In the genomic region with DNA sequence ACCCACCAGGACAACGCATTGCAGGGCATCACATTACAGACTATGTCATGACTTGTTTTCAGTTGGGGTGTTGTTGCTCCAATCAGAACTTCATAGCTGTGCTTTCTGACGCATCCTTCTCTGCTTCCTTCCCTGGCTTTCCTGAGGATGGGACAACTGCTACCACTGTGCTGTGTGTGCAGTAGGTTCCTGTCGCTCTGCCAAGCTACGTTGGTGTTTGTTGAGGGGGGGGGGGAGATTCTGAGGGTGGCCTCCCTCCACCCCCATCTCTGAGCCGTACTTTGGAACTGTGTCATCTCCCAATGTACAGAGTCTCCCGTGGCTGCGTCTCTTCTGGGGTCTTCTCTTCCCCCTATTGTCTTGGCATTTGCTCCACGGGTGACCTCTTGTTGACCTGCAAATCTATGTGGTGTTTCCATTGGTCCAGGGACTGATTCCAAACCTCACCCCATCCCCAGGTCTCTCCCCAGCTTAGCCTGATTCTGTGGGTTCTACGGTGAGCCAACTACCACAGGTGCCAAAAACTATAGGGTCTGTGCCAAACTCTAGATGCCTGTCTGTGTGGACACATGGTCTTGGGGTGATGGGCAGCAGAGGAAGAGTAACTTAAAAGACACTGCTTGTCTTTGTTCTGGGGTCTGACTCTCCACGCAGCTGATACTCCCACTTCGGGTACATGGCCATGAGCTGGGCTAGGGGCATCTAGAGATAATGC, we compare ENCODE assay signal across 30 mouse cellular contexts. TPM values are rescaled to one million over a fixed set of nuclear protein-coding genes. Genes with fewer than 3 reads are reported as not detected.
DNase-seq lines count a peak whose midpoint lies in the region; ATAC-seq and TF ChIP-seq lines count a peak whose summit lies in the region.
"Had no signal": no experiment of that assay in that cellular context is flagged by ENCODE, and none has a peak within 500 bp of the region (broad histone marks: within the 10 kb centered on the region; RNA-seq: fewer than 3 reads in every experiment).

No protein-coding gene starts in this region.

- TF ChIP-seq CTCF in E14TG2a.4 (conservative IDR thresholded peaks at IDR 0.05; ENCODE audit: low read length) = no peak
- TF ChIP-seq CTCF in cerebellum, adult 2 months (IDR thresholded peaks at IDR 0.05; ENCODE audit: borderline replicate concordance, insufficient read depth, low read depth, low read length) = no peak

- peak overlapping the region; percentile 7; the same call in 1 of the 2 replicates for H3K4me2 ChIP-seq in forebrain, embryonic 13.5 days
- H3K4me2 ChIP-seq in forebrain, embryonic 12.5 days = no peak overlapping the region
- H3K4me2 ChIP-seq: forebrain, embryonic 15.5 days; hindbrain, embryonic 15.5 days; limb, embryonic 13.5 days; liver, embryonic 11.5 days; lung, embryonic 15.5 days; midbrain, embryonic 11.5 days; neural tube, embryonic 13.5 days had no signal

- peak; percentile 65 to 81 for DNase-seq in cerebellum, adult 2 months
- DNase-seq in cerebellum, postnatal 14 days = peak; percentile 78 to 83
- no peak for DNase-seq in limb, embryonic 10.5 days (ENCODE audit: low spot score)
- DNase-seq in thymus, postnatal 14 days = no peak
- DNase-seq: adrenal gland, adult 8-10 months; heart, adult 2 months; heart, postnatal 10 days; kidney, adult 11 months; kidney, postnatal 14 days; layer of hippocampus, adult 9-11 months; spleen, adult 18-20 months; thymus, postnatal 25 days had no signal

- H3K9ac ChIP-seq in forebrain, embryonic 13.5 days = no peak overlapping the region
- H3K9ac ChIP-seq in forebrain, embryonic 12.5 days = no peak overlapping the region
- H3K9ac ChIP-seq: forebrain, embryonic 15.5 days; hindbrain, embryonic 15.5 days; limb, embryonic 13.5 days; lung, embryonic 15.5 days; neural tube, embryonic 13.5 days had no signal

- 28% methylated on average over 11 of the region's 11 CpGs for WGBS in forebrain, embryonic 13.5 days
- WGBS in forebrain, embryonic 12.5 days = 31% methylated on average over 11 of the region's 11 CpGs
- WGBS in cerebellum, adult 2 months = 15% methylated on average over 11 of the region's 11 CpGs
- 48% methylated on average over 11 of the region's 11 CpGs for WGBS in limb, embryonic 10.5 days

- ATAC-seq in forebrain, embryonic 13.5 days = no peak
- no peak for ATAC-seq in forebrain, embryonic 12.5 days (ENCODE audit: low FRiP score)
- ATAC-seq in activated CD4-positive, CD25-positive, alpha-beta regulatory T cell, adult 4 months = no peak
- ATAC-seq: forebrain, embryonic 15.5 days; inflammation-experienced regulatory T-cells, adult 6 months had no signal

- peaks cover 71% of the 10 kb centered on the region for H3K27me3 ChIP-seq in forebrain, embryonic 13.5 days
- H3K27me3 ChIP-seq in forebrain, embryonic 12.5 days = peaks cover 78% of the 10 kb centered on the region
- peaks cover 67% of the 10 kb centered on the region for H3K27me3 ChIP-seq in E14TG2a.4 (ENCODE audit: insufficient read depth, low read length)
- no peaks in the 10 kb centered on the region for H3K27me3 ChIP-seq in cerebellum, adult 2 months (ENCODE audit: control insufficient read depth, insufficient read depth, low read length)
- peaks cover 95% of the 10 kb centered on the region for H3K27me3 ChIP-seq in limb, embryonic 10.5 days (ENCODE audit: low read depth, poor library complexity, severe bottlenecking)

- H3K4me1 ChIP-seq in forebrain, embryonic 13.5 days = peaks cover 51% of the 10 kb centered on the region
- H3K4me1 ChIP-seq in forebrain, embryonic 12.5 days = peaks cover 43% of the 10 kb centered on the region
- H3K4me1 ChIP-seq in E14TG2a.4 (replicated peaks; ENCODE audit: low read depth, low read length) = peaks cover 78% of the 10 kb centered on the region
- H3K4me1 ChIP-seq in cerebellum, adult 2 months (ENCODE audit: control insufficient read depth, insufficient read depth, low read length) = peaks cover 22% of the 10 kb centered on the region
- peaks cover 40% of the 10 kb centered on the region for H3K4me1 ChIP-seq in limb, embryonic 10.5 days

- H3K9me3 ChIP-seq in forebrain, embryonic 13.5 days (replicated peaks) = no peaks in the 10 kb centered on the region
- H3K9me3 ChIP-seq in forebrain, embryonic 12.5 days = no peaks in the 10 kb centered on the region
- H3K9me3 ChIP-seq in E14TG2a.4 (ENCODE audit: low read length) = no peaks in the 10 kb centered on the region
- H3K9me3 ChIP-seq in limb, embryonic 10.5 days (replicated peaks) = no peaks in the 10 kb centered on the region
- H3K9me3 ChIP-seq: forebrain, embryonic 15.5 days; heart, embryonic 12.5 days; hindbrain, embryonic 10.5 days; hindbrain, embryonic 15.5 days; limb, embryonic 13.5 days; lung, embryonic 15.5 days; neural tube, embryonic 13.5 days had no signal

- no peak overlapping the region for H3K27ac ChIP-seq in forebrain, embryonic 13.5 days
- no peak overlapping the region for H3K27ac ChIP-seq in forebrain, embryonic 12.5 days
- no peak overlapping the region for H3K27ac ChIP-seq in cerebellum, adult 2 months (ENCODE audit: insufficient read depth, low read length)
- no peak overlapping the region for H3K27ac ChIP-seq in limb, embryonic 10.5 days
- H3K27ac ChIP-seq: forebrain, embryonic 15.5 days; heart, adult 2 months; hindbrain, embryonic 10.5 days; hindbrain, embryonic 15.5 days; left cerebral cortex, adult 2 months; limb, embryonic 13.5 days; lung, embryonic 15.5 days; neural tube, embryonic 13.5 days had no signal

- no peaks in the 10 kb centered on the region for H3K36me3 ChIP-seq in forebrain, embryonic 13.5 days (ENCODE audit: poor library complexity, severe bottlenecking)
- H3K36me3 ChIP-seq in forebrain, embryonic 12.5 days (replicated peaks) = no peaks in the 10 kb centered on the region
- H3K36me3 ChIP-seq in E14TG2a.4 (ENCODE audit: insufficient read depth, low read length) = peaks cover 3% of the 10 kb centered on the region; the same call in 1 of the 2 replicates
- H3K36me3 ChIP-seq in limb, embryonic 10.5 days = no peaks in the 10 kb centered on the region
- H3K36me3 ChIP-seq: forebrain, embryonic 15.5 days; heart, embryonic 12.5 days; hindbrain, embryonic 10.5 days; hindbrain, embryonic 15.5 days; limb, embryonic 13.5 days; lung, embryonic 15.5 days; neural tube, embryonic 13.5 days had no signal

- H3K4me3 ChIP-seq in forebrain, embryonic 13.5 days = no peak overlapping the region
- no peak overlapping the region for H3K4me3 ChIP-seq in forebrain, embryonic 12.5 days (replicated peaks)
- peak overlapping the region; percentile 59 for H3K4me3 ChIP-seq in E14TG2a.4 (replicated peaks; ENCODE audit: low read length)
- no peak overlapping the region for H3K4me3 ChIP-seq in cerebellum, adult 2 months (replicated peaks; ENCODE audit: insufficient read depth, low read depth, low read length)
- no peak overlapping the region for H3K4me3 ChIP-seq in limb, embryonic 10.5 days
- H3K4me3 ChIP-seq: forebrain, embryonic 15.5 days; heart, adult 2 months; heart, embryonic 12.5 days; hindbrain, embryonic 10.5 days; hindbrain, embryonic 15.5 days; left cerebral cortex, adult 2 months; limb, embryonic 13.5 days; lung, embryonic 15.5 days; neural tube, embryonic 13.5 days had no signal

- no peak for TF ChIP-seq POLR2A in cerebellum, adult 2 months (IDR thresholded peaks at IDR 0.05; ENCODE audit: borderline replicate concordance, insufficient read depth, low read length)

RNA-seq across cellular contexts. Expression of a gene that starts 2.9 kb away (rescaled TPM):
- polyA plus RNA-seq in forebrain, embryonic 13.5 days (2015; fragmentation: Nextera tagmentation; extraction: Ambion mirVana) = 0.74 and 0.77 TPM in 2 replicates
- 0.90 and 2.4 TPM in 2 replicates for polyA plus RNA-seq in forebrain, embryonic 12.5 days (2016; fragmentation: Nextera tagmentation; extraction: Ambion mirVana)
- 65.4 and 69.9 TPM in 2 replicates for polyA plus RNA-seq in cerebellum, adult 2 months (2012; rRNA removed)
- polyA plus RNA-seq in limb, embryonic 10.5 days (2016; fragmentation: Nextera tagmentation; extraction: Ambion mirVana) = 0.15 TPM in 1 of 2 replicates, not detected in the other
- not detected for polyA plus RNA-seq in activated CD4-positive, CD25-positive, alpha-beta regulatory T cell, adult 4 months (2017; shearing (Covaris generic))
- polyA plus RNA-seq: inflammation-experienced regulatory T-cells, adult 6 months; stomach, embryonic 16.5 days had no signal

RNA-seq across cellular contexts. Expression of a gene that starts 8.7 kb away (rescaled TPM):
- 0.15 and 0.22 TPM in 2 replicates for polyA plus RNA-seq in forebrain, embryonic 13.5 days (2015; fragmentation: Nextera tagmentation; extraction: Ambion mirVana)
- 0.24 and 0.29 TPM in 2 replicates for polyA plus RNA-seq in forebrain, embryonic 12.5 days (2016; fragmentation: Nextera tagmentation; extraction: Ambion mirVana)
- 0.89 and 0.93 TPM in 2 replicates for polyA plus RNA-seq in cerebellum, adult 2 months (2012; rRNA removed)
- polyA plus RNA-seq in limb, embryonic 10.5 days (2016; fragmentation: Nextera tagmentation; extraction: Ambion mirVana) = 0.15 and 0.33 TPM in 2 replicates
- polyA plus RNA-seq in activated CD4-positive, CD25-positive, alpha-beta regulatory T cell, adult 4 months (2017; shearing (Covaris generic)) = 10 to 100 TPM in 1 of 2 experiments, 1 to 10 TPM in 1; 2.5 to 10.9 TPM
- polyA plus RNA-seq: heart, embryonic 12.5 days had no signal

RNA-seq across cellular contexts. Expression of a gene that starts 29.1 kb away (rescaled TPM):
- polyA plus RNA-seq in forebrain, embryonic 13.5 days (2015; fragmentation: Nextera tagmentation; extraction: Ambion mirVana) = 71.5 and 76.5 TPM in 2 replicates
- polyA plus RNA-seq in forebrain, embryonic 12.5 days (2016; fragmentation: Nextera tagmentation; extraction: Ambion mirVana) = 81.3 and 86.4 TPM in 2 replicates
- 3.2 and 3.6 TPM in 2 replicates for polyA plus RNA-seq in cerebellum, adult 2 months (2012; rRNA removed)
- polyA plus RNA-seq in limb, embryonic 10.5 days (2016; fragmentation: Nextera tagmentation; extraction: Ambion mirVana) = 83.9 and 86.0 TPM in 2 replicates
- polyA plus RNA-seq in activated CD4-positive, CD25-positive, alpha-beta regulatory T cell, adult 4 months (2017; shearing (Covaris generic)) = 10 to 100 TPM; 21.6 to 34.7 TPM

RNA-seq across cellular contexts. Expression of a gene that starts 36.7 kb away (rescaled TPM):
- 7.7 and 7.8 TPM in 2 replicates for polyA plus RNA-seq in forebrain, embryonic 13.5 days (2015; fragmentation: Nextera tagmentation; extraction: Ambion mirVana)
- polyA plus RNA-seq in forebrain, embryonic 12.5 days (2016; fragmentation: Nextera tagmentation; extraction: Ambion mirVana) = 3.9 and 4.7 TPM in 2 replicates
- polyA plus RNA-seq in cerebellum, adult 2 months (2012; rRNA removed) = 195 and 218 TPM in 2 replicates
- not detected in 2 replicates for polyA plus RNA-seq in limb, embryonic 10.5 days (2016; fragmentation: Nextera tagmentation; extraction: Ambion mirVana)
- polyA plus RNA-seq in activated CD4-positive, CD25-positive, alpha-beta regulatory T cell, adult 4 months (2017; shearing (Covaris generic)) = not detected
- polyA plus RNA-seq: heart, embryonic 12.5 days; inflammation-experienced regulatory T-cells, adult 6 months; kidney, embryonic 14.5 days; limb, embryonic 13.5 days; liver, embryonic 11.5 days; liver, embryonic 16.5 days; lung, embryonic 15.5 days; stomach, embryonic 16.5 days had no signal

RNA-seq across cellular contexts. Expression of a gene that starts 59.2 kb away (rescaled TPM):
- polyA plus RNA-seq in forebrain, embryonic 13.5 days (2015; fragmentation: Nextera tagmentation; extraction: Ambion mirVana) = 248 and 264 TPM in 2 replicates
- 223 and 233 TPM in 2 replicates for polyA plus RNA-seq in forebrain, embryonic 12.5 days (2016; fragmentation: Nextera tagmentation; extraction: Ambion mirVana)
- 306 and 367 TPM in 2 replicates for polyA plus RNA-seq in cerebellum, adult 2 months (2012; rRNA removed)
- 32.9 and 41.5 TPM in 2 replicates for polyA plus RNA-seq in limb, embryonic 10.5 days (2016; fragmentation: Nextera tagmentation; extraction: Ambion mirVana)
- not detected for polyA plus RNA-seq in activated CD4-positive, CD25-positive, alpha-beta regulatory T cell, adult 4 months (2017; shearing (Covaris generic))
- polyA plus RNA-seq: inflammation-experienced regulatory T-cells, adult 6 months had no signal

Comparison
In these comparisons a context has a peak if more than half of its experiments do, and no peak if none do; other contexts are left out.
1. DNase-seq: peak in cerebellum, adult 2 months (2 of 2) and cerebellum, postnatal 14 days (2 of 2); none in limb, embryonic 10.5 days (single experiment) and thymus, postnatal 14 days (single experiment).
2. RNA of a gene that starts 2.9 kb away (polyA plus RNA-seq): 65.4 to 69.9 TPM in cerebellum, adult 2 months; 0.90 to 2.4 TPM in forebrain, embryonic 12.5 days, 0.74 to 0.77 TPM in forebrain, embryonic 13.5 days, 0.15 TPM in limb, embryonic 10.5 days and not detected in activated CD4-positive, CD25-positive, alpha-beta regulatory T cell, adult 4 months; every median in the first group is over 10 times any median in the second.